Mouse (Mus musculus): ENCODE measurements around the gene Midn. TPM values are rescaled to one million over a fixed set of nuclear protein-coding genes. Genes with fewer than 3 reads are reported as not detected.
A peak's percentile ranks its signal among the peaks of the same experiment; 100 is the strongest.

Midn gene
- total and polyA plus RNA-seq, 2 experiments: 6.9 to 38.8 TPM

GRCm38 (mm10) chr10:80169070-80169469 lies 21.0 kb downstream of the Midn start:
- peaks cover 6% of the 10 kb centered on the region; the same call in 1 of the 2 replicates for H3K79me2 ChIP-seq (ENCODE audit: control insufficient read depth, insufficient read depth, low read length)
- H3K27me3 ChIP-seq (ENCODE audit: control insufficient read depth, insufficient read depth, low read length): no peaks in the 10 kb centered on the region
- H3K9ac ChIP-seq (ENCODE audit: low read depth, low read length): no peak overlapping the region
- H3K4me1 ChIP-seq (ENCODE audit: control insufficient read depth, insufficient read depth, low read length): peaks cover 8% of the 10 kb centered on the region
- TF ChIP-seq CTCF (IDR thresholded peaks at IDR 0.05; ENCODE audit: low read depth, low read length) (no peak), POLR2A (IDR thresholded peaks at IDR 0.05; ENCODE audit: extremely low read depth, insufficient read depth, low read length) (no peak)
- H3K4me3 ChIP-seq (ENCODE audit: insufficient read depth, low read depth, low read length): no peak overlapping the region
- WGBS: 14% methylated on average over 1 of the region's 1 CpGs
- no peak for DNase-seq (ENCODE audit: extremely low read depth, low read depth, low spot score)
- H3K27ac ChIP-seq (replicated peaks; ENCODE audit: insufficient read depth, low read depth, low read length): no peak overlapping the region; the same call in 1 of the 2 replicates
- H3K36me3 ChIP-seq (ENCODE audit: control insufficient read depth, insufficient read depth, low read length): peaks cover 6% of the 10 kb centered on the region

- H3K36me3 ChIP-seq (ENCODE audit: control insufficient read depth, insufficient read depth, low read length): peaks cover 6% of the 10 kb centered on the region
- no peak for TF ChIP-seq POLR2A (IDR thresholded peaks at IDR 0.05; ENCODE audit: extremely low read depth, insufficient read depth, low read length)
- no peak for TF ChIP-seq CTCF (IDR thresholded peaks at IDR 0.05; ENCODE audit: low read depth, low read length)
- H3K4me3 ChIP-seq (ENCODE audit: insufficient read depth, low read depth, low read length): no peak overlapping the region
- no peak overlapping the region for H3K27ac ChIP-seq (replicated peaks; ENCODE audit: insufficient read depth, low read depth, low read length)
- DNase-seq (ENCODE audit: extremely low read depth, low read depth, low spot score): no peak
- peaks cover 6% of the 10 kb centered on the region; the same call in 1 of the 2 replicates for H3K79me2 ChIP-seq (ENCODE audit: control insufficient read depth, insufficient read depth, low read length)
- H3K9ac ChIP-seq (ENCODE audit: low read depth, low read length): no peak overlapping the region
- no peaks in the 10 kb centered on the region for H3K27me3 ChIP-seq (ENCODE audit: control insufficient read depth, insufficient read depth, low read length)
- WGBS: 90% methylated on average over 7 of the region's 7 CpGs
- peaks cover 8% of the 10 kb centered on the region for H3K4me1 ChIP-seq (ENCODE audit: control insufficient read depth, insufficient read depth, low read length)
These were observed 21.6 kb downstream of the Midn start for GRCm38 (mm10) chr10:80169651-80170050.

- Histone ChIP-seq H3K4me3 (ENCODE audit: insufficient read depth, low read depth, low read length) (no peak overlapping the region), H3K27me3 (ENCODE audit: control insufficient read depth, insufficient read depth, low read length) (no peaks in the 10 kb centered on the region), H3K4me1 (ENCODE audit: control insufficient read depth, insufficient read depth, low read length) (peaks cover 8% of the 10 kb centered on the region), H3K79me2 (ENCODE audit: control insufficient read depth, insufficient read depth, low read length) (peaks cover 6% of the 10 kb centered on the region; the same call in 1 of the 2 replicates), H3K36me3 (ENCODE audit: control insufficient read depth, insufficient read depth, low read length) (peaks cover 6% of the 10 kb centered on the region), H3K27ac (replicated peaks; ENCODE audit: insufficient read depth, low read depth, low read length) (no peak overlapping the region), H3K9ac (ENCODE audit: low read depth, low read length) (no peak overlapping the region)
- WGBS: 95% methylated on average over 16 of the region's 16 CpGs
- TF ChIP-seq CTCF (IDR thresholded peaks at IDR 0.05; ENCODE audit: low read depth, low read length): no peak
- no peak for TF ChIP-seq POLR2A (IDR thresholded peaks at IDR 0.05; ENCODE audit: extremely low read depth, insufficient read depth, low read length)
- no peak for DNase-seq (ENCODE audit: extremely low read depth, low read depth, low spot score)
These were observed 22.0 kb downstream of the Midn start for GRCm38 (mm10) chr10:80170052-80170451.

GRCm38 (mm10) chr10:80170601-80171021 lies 22.5 kb downstream of the Midn start:
- H3K36me3 ChIP-seq (ENCODE audit: control insufficient read depth, insufficient read depth, low read length): peaks cover 6% of the 10 kb centered on the region
- WGBS: 95% methylated on average over 19 of the region's 19 CpGs
- no peak overlapping the region for H3K27ac ChIP-seq (replicated peaks; ENCODE audit: insufficient read depth, low read depth, low read length)
- no peak for DNase-seq (ENCODE audit: extremely low read depth, low read depth, low spot score)
- no peak overlapping the region for H3K9ac ChIP-seq (ENCODE audit: low read depth, low read length)
- TF ChIP-seq CTCF (IDR thresholded peaks at IDR 0.05; ENCODE audit: low read depth, low read length) (no peak), POLR2A (IDR thresholded peaks at IDR 0.05; ENCODE audit: extremely low read depth, insufficient read depth, low read length) (no peak)
- no peak overlapping the region for H3K4me3 ChIP-seq (ENCODE audit: insufficient read depth, low read depth, low read length)
- H3K4me1 ChIP-seq (ENCODE audit: control insufficient read depth, insufficient read depth, low read length): peaks cover 8% of the 10 kb centered on the region
- H3K27me3 ChIP-seq (ENCODE audit: control insufficient read depth, insufficient read depth, low read length): no peaks in the 10 kb centered on the region
- peaks cover 6% of the 10 kb centered on the region; the same call in 1 of the 2 replicates for H3K79me2 ChIP-seq (ENCODE audit: control insufficient read depth, insufficient read depth, low read length)

GRCm38 (mm10) chr10:80171252-80171651 lies 23.2 kb downstream of the Midn start:
- WGBS: 94% methylated on average over 15 of the region's 15 CpGs
- Histone ChIP-seq H3K36me3 (ENCODE audit: control insufficient read depth, insufficient read depth, low read length) (peaks cover 6% of the 10 kb centered on the region), H3K9ac (ENCODE audit: low read depth, low read length) (no peak overlapping the region), H3K4me3 (ENCODE audit: insufficient read depth, low read depth, low read length) (no peak overlapping the region), H3K4me1 (ENCODE audit: control insufficient read depth, insufficient read depth, low read length) (peaks cover 8% of the 10 kb centered on the region), H3K79me2 (ENCODE audit: control insufficient read depth, insufficient read depth, low read length) (peaks cover 6% of the 10 kb centered on the region; the same call in 1 of the 2 replicates), H3K27me3 (ENCODE audit: control insufficient read depth, insufficient read depth, low read length) (no peaks in the 10 kb centered on the region), H3K27ac (replicated peaks; ENCODE audit: insufficient read depth, low read depth, low read length) (no peak overlapping the region)
- no peak for TF ChIP-seq POLR2A (IDR thresholded peaks at IDR 0.05; ENCODE audit: extremely low read depth, insufficient read depth, low read length)
- TF ChIP-seq CTCF (IDR thresholded peaks at IDR 0.05; ENCODE audit: low read depth, low read length): no peak
- no peak for DNase-seq (ENCODE audit: extremely low read depth, low read depth, low spot score)

- TF ChIP-seq CTCF (IDR thresholded peaks at IDR 0.05; ENCODE audit: low read depth, low read length) (no peak), POLR2A (IDR thresholded peaks at IDR 0.05; ENCODE audit: extremely low read depth, insufficient read depth, low read length) (no peak)
- WGBS: 86% methylated on average over 45 of the region's 45 CpGs
- Histone ChIP-seq H3K4me1 (ENCODE audit: control insufficient read depth, insufficient read depth, low read length) (peaks cover 8% of the 10 kb centered on the region), H3K9ac (ENCODE audit: low read depth, low read length) (no peak overlapping the region; the same call in 1 of the 2 replicates), H3K36me3 (ENCODE audit: control insufficient read depth, insufficient read depth, low read length) (peaks cover 6% of the 10 kb centered on the region), H3K79me2 (ENCODE audit: control insufficient read depth, insufficient read depth, low read length) (peaks cover 6% of the 10 kb centered on the region; the same call in 1 of the 2 replicates), H3K27ac (replicated peaks; ENCODE audit: insufficient read depth, low read depth, low read length) (peak overlapping the region; percentile 99; the same call in 1 of the 2 replicates), H3K27me3 (ENCODE audit: control insufficient read depth, insufficient read depth, low read length) (no peaks in the 10 kb centered on the region), H3K4me3 (ENCODE audit: insufficient read depth, low read depth, low read length) (no peak overlapping the region)
- no peak for DNase-seq (ENCODE audit: extremely low read depth, low read depth, low spot score)
These were observed 23.9 kb downstream of the Midn start for GRCm38 (mm10) chr10:80171760-80172526.

Data from liver, adult 2 months (tissue).